Mouse (Mus musculus) left cerebral cortex, adult 18-20 months (tissue): Measurements from ENCODE around the gene Fam186a. TPM values are rescaled to one million over a fixed set of nuclear protein-coding genes. Genes with fewer than 3 reads are reported as not detected.
A peak's percentile ranks its signal among the peaks of the same experiment; 100 is the strongest.
"Not testable (repeated sequence)": the region's sequence is repeated elsewhere in the genome, so short reads cannot be mapped to it uniquely, and the experiment has no call there.

Source experiments
- DNase-seq, 2 experiments: peaks; one replicate each; pipeline ENCODE4 v3.0.0; 2021 to 2022; ENCODE audit warnings: low spot score in 2 of 2, mixed read lengths in 1 of 2
- long read RNA-seq, 2 experiments: library from polyadenylated mRNA; stranded (forward); transcript quantifications; one replicate each; pipeline ENCODE4 v2.0.0; 2021
- total RNA-seq, 2 experiments: library from RNA; stranded (reverse); gene quantifications; 2 replicates each; pipeline ENCODE4 v1.2.3; 2021

The Fam186a gene
- under 1 TPM in 1 of 2 experiments, not detected in 1; 0.05 TPM for total RNA-seq
- long read RNA-seq, experiment 1 = 0 reads
- long read RNA-seq, experiment 2 = 0 reads

- DNase-seq = no peak
Measured at GRCm38 (mm10) chr15:99966961-99967360, at the start of gene Fam186a. TSS of gene Fam186a (minus strand) at chr15:99967061.

DNA sequence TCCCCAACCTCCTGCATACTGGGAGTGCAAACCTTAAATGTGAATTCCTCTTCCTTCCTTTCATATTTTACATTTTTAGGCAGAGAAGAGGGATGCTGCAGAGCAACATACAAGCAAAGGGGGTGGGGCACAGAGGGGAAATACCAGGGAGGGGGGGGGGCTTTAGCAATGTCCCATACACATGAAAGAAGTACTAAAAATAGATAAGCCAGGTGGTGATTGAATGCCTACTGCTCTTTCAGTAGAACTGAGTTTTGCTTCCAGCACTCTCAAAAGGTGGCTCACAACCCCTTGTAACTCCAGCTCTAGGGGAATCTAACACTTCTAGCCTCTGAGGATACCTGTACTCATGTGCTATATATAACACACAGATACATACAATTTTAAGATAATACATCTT is 39.3 kb upstream of the Fam186a start:
- DNase-seq = no peak

DNA sequence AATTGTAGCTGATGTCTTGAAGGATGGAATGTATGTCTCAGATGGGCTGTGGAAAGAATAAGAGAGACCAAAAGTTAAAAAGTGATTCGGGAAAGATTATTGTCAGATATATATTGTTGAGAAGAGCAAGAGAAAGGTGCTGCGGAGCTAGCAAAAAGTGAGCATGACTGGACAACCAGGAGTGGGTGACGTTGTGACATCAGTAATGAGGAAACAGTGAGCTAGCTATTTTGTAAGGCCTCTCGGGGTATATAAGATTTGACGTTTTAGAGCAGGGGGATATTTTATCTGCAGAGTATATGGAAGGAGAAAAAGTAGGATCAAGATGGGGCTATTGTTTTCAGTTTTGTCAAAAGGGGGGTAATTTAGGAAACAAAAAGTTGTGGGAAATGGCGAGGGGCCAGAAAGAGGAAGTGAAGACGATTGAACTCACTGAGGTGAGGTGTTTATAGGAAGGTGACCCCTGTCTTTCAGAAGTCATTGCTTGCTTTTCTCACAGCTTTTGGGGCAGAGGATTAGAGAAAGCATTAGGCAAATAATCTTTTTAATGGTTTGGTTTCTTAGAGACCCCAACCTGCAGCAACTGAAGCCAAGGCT is 37.9 kb upstream of the Fam186a start:
- no peak for DNase-seq

- DNase-seq = no peak
Measured at GRCm38 (mm10) chr15:99999390-99999789, 32.5 kb upstream of the Fam186a start.

- DNase-seq = no peak
Measured at GRCm38 (mm10) chr15:99997114-99997804, 30.4 kb upstream of the Fam186a start.

GRCm38 (mm10) chr15:99993100-99993499 is 26.2 kb upstream of the Fam186a start:
- DNase-seq = no peak

DNA sequence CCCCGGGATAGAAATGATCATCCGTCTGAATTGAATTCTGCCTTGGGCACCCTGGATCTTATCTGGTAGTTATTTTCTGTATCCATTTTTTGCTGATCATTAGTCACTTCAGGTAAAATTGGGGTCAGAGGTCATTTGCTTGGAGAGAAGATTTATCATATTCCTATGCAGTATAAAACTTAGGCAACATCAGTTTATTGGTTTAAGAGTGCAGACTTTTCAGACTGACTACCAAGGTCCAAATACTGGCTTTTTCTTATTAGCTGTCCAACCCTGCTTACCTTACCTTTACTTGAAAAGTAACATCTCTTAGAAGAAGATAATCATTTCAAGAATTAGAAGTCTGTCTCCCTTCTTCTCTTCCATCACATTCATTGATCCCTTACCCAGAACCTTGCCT is 12.9 kb upstream of the Fam186a start:
- DNase-seq = no peak

GRCm38 (mm10) chr15:99979266-99979665 is 12.4 kb upstream of the Fam186a start:
- no peak for DNase-seq

GRCm38 (mm10) chr15:99976121-99976520 is 9.3 kb upstream of the Fam186a start:
- not testable (repeated sequence) for DNase-seq

- DNase-seq = no peak
Measured at GRCm38 (mm10) chr15:99974476-99975220, 7.8 kb upstream of the Fam186a start.

DNA sequence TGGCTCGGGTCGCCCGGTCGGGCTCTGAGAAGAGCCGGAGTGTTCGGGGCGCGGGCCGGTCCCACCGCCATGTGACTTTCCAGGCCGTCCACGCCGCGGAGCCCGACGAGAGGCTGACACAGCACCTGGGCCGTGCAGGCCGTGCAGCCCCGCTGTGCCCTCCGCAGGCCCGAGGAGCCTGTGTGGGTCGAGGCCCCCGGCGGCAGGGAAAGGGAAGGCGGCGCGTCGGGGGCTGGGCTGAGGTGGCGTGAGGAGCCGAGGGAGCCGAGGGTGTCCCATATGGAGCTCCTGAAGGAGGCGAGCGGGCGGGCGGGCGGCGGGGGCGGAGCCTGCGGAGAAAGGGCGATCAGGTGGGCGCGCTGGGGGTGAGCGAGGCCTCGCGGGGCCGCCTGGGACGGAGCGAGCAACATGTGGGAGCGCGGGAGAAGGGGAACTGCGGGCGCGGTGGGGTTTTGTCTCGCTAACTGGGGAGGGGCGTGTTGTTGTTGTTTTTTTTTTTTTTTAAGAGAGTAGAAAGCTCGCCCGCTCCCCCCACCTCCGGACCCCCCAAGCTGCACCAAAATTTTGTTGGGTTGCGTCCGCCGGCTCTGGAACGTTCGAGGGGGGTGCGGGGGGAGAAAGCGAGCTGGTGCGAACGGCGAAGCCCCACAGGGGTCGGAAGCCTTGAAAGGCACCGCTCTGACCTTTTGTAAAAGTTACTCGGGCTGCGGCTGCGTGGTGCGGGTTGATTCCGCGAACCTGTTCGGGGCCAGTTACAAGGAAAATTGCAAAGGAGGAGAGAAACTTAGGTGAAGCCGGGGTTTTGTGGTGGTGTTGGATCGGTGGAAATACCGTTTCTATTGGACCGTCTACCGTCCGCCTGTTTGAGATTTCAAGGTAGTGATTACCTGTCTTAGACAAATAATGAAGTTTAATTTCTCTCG is 6.4 kb upstream of the Fam186a start:
- DNase-seq = peak; percentile 3 to 6

DNA sequence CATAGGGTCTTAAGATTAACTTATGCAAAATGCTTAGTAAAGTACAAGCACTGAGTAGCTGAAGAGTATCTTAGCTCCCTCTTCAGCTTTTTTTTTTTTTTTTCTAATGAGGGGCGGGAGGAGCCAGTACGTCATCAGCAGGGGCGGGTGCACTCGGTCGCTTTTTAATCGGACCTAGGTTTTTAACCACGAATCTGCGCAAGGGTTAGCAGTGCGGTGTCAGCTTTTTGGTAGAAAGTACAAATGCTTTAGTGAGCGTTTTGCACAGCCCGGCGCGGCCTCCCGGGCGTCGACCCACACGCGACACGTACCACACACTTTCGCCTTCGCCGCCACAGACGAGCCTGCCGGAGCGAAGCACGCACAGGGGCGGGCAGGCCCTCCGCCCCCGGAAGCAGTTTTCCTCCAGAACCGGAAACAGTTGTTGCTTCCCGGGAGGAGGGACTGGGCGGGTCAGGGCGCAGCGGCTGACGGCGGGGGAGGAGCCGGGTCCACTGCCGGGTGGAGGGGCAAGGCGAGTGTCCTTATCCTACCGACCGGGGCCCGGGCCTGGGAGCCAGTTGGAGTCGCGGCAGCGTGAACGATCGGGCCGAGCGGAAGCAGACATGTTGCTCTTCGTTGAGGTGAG is 5.6 kb upstream of the Fam186a start:
- DNase-seq = peak; percentile 95 to 97

DNA sequence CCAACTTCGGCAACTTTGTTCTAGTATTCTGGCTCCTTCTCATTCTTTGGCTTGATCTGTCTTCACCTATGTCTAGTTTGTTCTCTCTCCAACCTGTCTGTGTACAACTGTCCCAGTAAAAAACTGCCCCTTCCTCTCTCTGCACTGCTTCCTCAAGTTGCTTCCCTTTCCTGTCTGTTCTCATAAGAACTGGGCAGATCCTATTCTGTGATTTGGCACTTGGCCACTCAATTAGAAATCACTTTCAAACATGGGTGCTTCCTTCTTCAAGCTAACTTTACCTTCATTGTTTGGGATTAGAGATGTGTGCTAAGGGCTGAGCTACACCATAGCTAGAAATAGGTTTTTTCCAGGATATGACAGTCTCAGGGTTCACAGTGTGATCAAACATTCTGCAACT is 3.7 kb upstream of the Fam186a start:
- DNase-seq = no peak

DNA sequence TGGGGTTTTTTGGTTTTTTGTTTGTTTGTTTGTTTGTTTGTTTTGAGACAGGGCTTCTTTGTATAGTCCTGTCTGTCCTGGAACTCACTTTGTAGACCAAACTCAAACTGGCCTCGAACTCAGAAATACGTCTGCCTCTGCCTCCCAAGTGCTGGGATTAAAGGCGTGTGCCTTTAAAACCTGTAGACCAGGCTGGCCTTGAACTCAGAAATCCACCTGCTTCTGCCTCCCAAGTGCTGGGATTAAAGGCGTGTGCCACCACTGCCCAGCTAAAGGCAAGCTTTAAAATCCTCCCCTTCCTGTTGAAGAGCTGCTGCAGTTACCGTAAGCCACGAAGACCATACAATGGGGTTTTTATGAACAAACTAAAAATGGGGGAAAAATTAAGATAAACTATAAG is 2.9 kb upstream of the Fam186a start, which contains the start of gene Larp4:
Gene Larp4, plus strand, starts transcription at position 301 of the 400 bp plus-strand sequence.
- not testable (repeated sequence) for DNase-seq

GRCm38 (mm10) chr15:99965103-99965775 is 1.6 kb downstream of the Fam186a start:
- DNase-seq = no peak

DNA sequence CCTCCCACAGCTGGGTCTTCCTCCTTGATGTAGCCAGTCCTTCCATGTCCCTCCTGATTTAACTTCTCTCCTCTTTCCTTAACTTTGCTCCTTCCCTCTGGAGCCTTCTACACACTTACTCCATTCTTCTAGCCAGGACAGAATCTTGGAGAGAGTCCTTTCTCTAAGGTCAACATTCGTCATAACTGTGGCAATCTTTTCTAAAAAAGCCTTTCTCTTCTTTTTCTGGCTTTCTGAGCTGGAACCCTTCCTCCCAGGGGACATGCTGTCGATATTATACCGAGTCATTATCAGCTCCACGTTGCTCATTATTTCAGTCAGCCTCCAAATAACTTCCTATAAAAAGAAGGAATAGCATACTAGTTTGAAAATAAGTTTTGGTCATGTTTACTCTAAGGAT is 11.5 kb downstream of the Fam186a start:
- DNase-seq = no peak

DNA sequence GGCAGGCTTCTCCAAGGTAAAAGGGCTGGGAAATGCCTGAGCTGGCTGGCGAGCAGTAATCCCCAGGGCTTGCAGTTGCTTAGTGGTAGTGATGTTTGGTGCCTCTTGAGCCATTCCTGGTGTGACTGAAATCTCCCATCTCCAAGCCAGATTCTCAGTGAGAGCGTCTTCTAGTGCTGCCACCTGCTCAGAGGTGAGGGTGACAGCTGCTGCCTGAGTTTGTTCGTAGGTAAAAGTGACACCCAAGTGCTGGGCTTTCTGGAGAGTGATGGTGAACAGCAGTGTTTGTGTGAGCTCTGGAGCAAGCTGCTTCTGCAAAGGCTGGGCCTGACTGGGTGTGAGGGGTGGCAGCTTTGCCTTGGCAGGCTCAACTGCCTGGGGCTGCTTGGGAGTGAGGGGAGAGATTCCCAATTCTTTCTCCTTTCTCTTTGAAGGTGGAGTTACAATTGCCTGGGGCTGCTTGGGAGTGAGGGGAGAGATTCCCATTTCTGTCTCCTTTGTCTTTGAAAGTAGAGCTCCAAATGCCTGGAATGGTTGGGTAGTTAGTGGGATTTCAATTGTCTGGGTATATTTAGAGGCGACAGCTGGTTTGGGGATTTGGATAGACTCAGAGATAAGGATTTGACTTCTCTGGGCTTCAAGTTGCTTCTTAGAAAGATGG is 25.8 kb downstream of the Fam186a start:
- no peak for DNase-seq

DNA sequence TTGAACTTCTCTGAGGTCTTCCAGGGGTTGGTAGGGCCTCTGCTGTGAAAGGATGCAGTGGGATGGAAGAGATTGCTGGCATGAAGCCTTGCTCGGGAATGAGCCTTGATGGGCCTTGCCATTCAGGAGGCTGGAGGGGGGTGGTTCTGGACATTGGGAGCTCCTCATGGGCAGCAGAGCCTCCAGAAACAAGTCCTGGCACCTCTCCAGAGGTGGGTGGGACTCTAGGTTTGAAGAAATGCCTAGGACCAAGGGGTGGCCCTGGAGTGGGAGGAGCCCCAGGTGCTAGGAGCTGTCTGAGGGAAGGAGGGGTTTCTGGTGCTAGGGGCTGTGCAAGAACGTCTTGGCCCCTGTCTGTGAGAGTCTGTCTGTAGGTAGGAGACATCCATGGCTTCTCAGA is 26.4 kb downstream of the Fam186a start:
- DNase-seq = no peak

GRCm38 (mm10) chr15:99937841-99938240 is 29.0 kb downstream of the Fam186a start:
- no peak for DNase-seq
